Mouse (Mus musculus): Measurements from ENCODE around the gene Flii. TPM values are rescaled to one million over a fixed set of nuclear protein-coding genes. Genes with fewer than 3 reads are reported as not detected.

Gene Flii
- total and polyA plus RNA-seq, 3 experiments, result 49.5 to 112 (median 88.6) TPM

- no peak for TF ChIP-seq KAT2A (IDR thresholded peaks at IDR 0.05; ENCODE audit: insufficient replicate concordance, low read length)
Measured at GRCm38 (mm10) chr11:60697561-60697960, 29.5 kb downstream of the Flii start (continued).

GRCm38 (mm10) chr11:60696165-60696564, 30.9 kb downstream of the Flii start:
- no peak overlapping the region for H3K9ac ChIP-seq (ENCODE audit: insufficient read depth, low read depth)
- DNase-seq (ENCODE audit: extremely low read depth), result peak; percentile 28
- no peaks in the 10 kb centered on the region for H3K36me3 ChIP-seq (replicated peaks in 1 of 2; ENCODE audit: control insufficient read depth in 1 of 2, insufficient read depth in 1 of 2, low read length in 1 of 2)
- H3K4me3 ChIP-seq (replicated peaks in 1 of 3; ENCODE audit: low read depth in 2 of 3, low read length in 2 of 3, poor library complexity in 1 of 3), result no peak overlapping the region
- H3K27ac ChIP-seq (ENCODE audit: insufficient read depth, low read depth), result no peak overlapping the region
- no peak overlapping the region for H3K4me2 ChIP-seq (ENCODE audit: insufficient read depth, low read depth, poor library complexity, severe bottlenecking)
- H3K27me3 ChIP-seq (replicated peaks), result peaks cover 31% of the 10 kb centered on the region
- dilution Hi-C loops (cut with MboI; ENCODE audit: extremely low pct_ligation_motif_present, extremely low pct_unique_long_range_greater_than_20kb, low sequenced_read_pairs), result no loop called here
- no peaks in the 10 kb centered on the region for H3K79me2 ChIP-seq (replicated peaks; ENCODE audit: control insufficient read depth, extremely low read depth, insufficient read depth, poor library complexity, severe bottlenecking)
- H3K9me3 ChIP-seq (replicated peaks; ENCODE audit: low read length), result no peaks in the 10 kb centered on the region
- in situ Hi-C loops (cut with MboI; ENCODE audit: low pct_ligation_motif_present, low pct_unique_long_range_greater_than_20kb, low sequenced_read_pairs), result no loop called here
- H3K4me1 ChIP-seq (ENCODE audit: control insufficient read depth in 1 of 2, insufficient read depth in 2 of 2), result peaks cover 4 to 20% of the 10 kb centered on the region in 2 experiments
- no peak for TF ChIP-seq ELF1 (IDR thresholded peaks at IDR 0.05; ENCODE audit: low read depth, low read length)
- TF ChIP-seq ZC3H11A (IDR thresholded peaks at IDR 0.05; ENCODE audit: low read depth, low read length), result no peak
- no peak for TF ChIP-seq MYC (IDR thresholded peaks at IDR 0.05; ENCODE audit: low read depth, low read length)
- TF ChIP-seq ZNF384 (IDR thresholded peaks at IDR 0.05; ENCODE audit: low read depth, low read length), result peak; percentile 73
- no peak for TF ChIP-seq ETS1 (conservative IDR thresholded peaks at IDR 0.05; ENCODE audit: low read depth, low read length)
- TF ChIP-seq RAD21 (IDR thresholded peaks at IDR 0.05; ENCODE audit: low read depth, low read length), result peak; percentile 30
- no peak for TF ChIP-seq MXI1 (IDR thresholded peaks at IDR 0.05; ENCODE audit: low read depth, low read length)
- no peak for TF ChIP-seq SIN3A (IDR thresholded peaks at IDR 0.05; ENCODE audit: low read length)
- peak in 1 of 2 experiments; percentile 65; a peak in 2 of 4 replicates for TF ChIP-seq CTCF (conservative IDR thresholded peaks at IDR 0.05 in 1 of 2, IDR thresholded peaks at IDR 0.05 in 1 of 2; ENCODE audit: low read depth in 2 of 2, low read length in 2 of 2)
- TF ChIP-seq JUND (conservative IDR thresholded peaks at IDR 0.05; ENCODE audit: low read depth, low read length), result no peak
- no peak for TF ChIP-seq POLR2A (IDR thresholded peaks at IDR 0.05; ENCODE audit: low read depth, low read length)
- no peak for TF ChIP-seq ZKSCAN1 (IDR thresholded peaks at IDR 0.05; ENCODE audit: borderline replicate concordance, low read depth, low read length)
- no peak for TF ChIP-seq CHD2 (IDR thresholded peaks at IDR 0.05; ENCODE audit: low read length)
- TF ChIP-seq GABPA (IDR thresholded peaks at IDR 0.05; ENCODE audit: insufficient replicate concordance, low read depth, low read length), result no peak
- no peak for TF ChIP-seq ZMIZ1 (IDR thresholded peaks at IDR 0.05; ENCODE audit: low read depth, low read length)
- no peak for TF ChIP-seq POLR2AphosphoS2 (IDR thresholded peaks at IDR 0.05; ENCODE audit: low read depth, low read length)
- no peak for TF ChIP-seq HCFC1 (IDR thresholded peaks at IDR 0.05; ENCODE audit: low read depth, low read length)
- TF ChIP-seq EP300 (IDR thresholded peaks at IDR 0.05; ENCODE audit: low read length), result no peak
- TF ChIP-seq NRF1 (IDR thresholded peaks at IDR 0.05; ENCODE audit: low read depth, low read length), result no peak
- TF ChIP-seq USF1 (IDR thresholded peaks at IDR 0.05; ENCODE audit: low read depth, low read length), result no peak
- no peak for TF ChIP-seq UBTF (IDR thresholded peaks at IDR 0.05; ENCODE audit: low read depth, low read length)
- no peak for TF ChIP-seq BHLHE40 (IDR thresholded peaks at IDR 0.05; ENCODE audit: low read depth, low read length)
- peak; percentile 47 for TF ChIP-seq SMC3 (IDR thresholded peaks at IDR 0.05; ENCODE audit: low read depth, low read length)
- TF ChIP-seq PAX5 (IDR thresholded peaks at IDR 0.05; ENCODE audit: low read length), result no peak
- TF ChIP-seq MAFK (IDR thresholded peaks at IDR 0.05; ENCODE audit: insufficient replicate concordance, low read length), result no peak
- no peak for TF ChIP-seq MAX (IDR thresholded peaks at IDR 0.05; ENCODE audit: low read length)
- TF ChIP-seq NELFE (IDR thresholded peaks at IDR 0.05; ENCODE audit: low read depth, low read length), result no peak
- no peak for TF ChIP-seq RCOR1 (conservative IDR thresholded peaks at IDR 0.05; ENCODE audit: low read depth, low read length)
- TF ChIP-seq TCF12 (IDR thresholded peaks at IDR 0.05; ENCODE audit: low read depth, low read length), result no peak
- TF ChIP-seq E2F4 (IDR thresholded peaks at IDR 0.05; ENCODE audit: insufficient replicate concordance, low read depth, low read length), result no peak
- TF ChIP-seq USF2 (conservative IDR thresholded peaks at IDR 0.05; ENCODE audit: low read depth, low read length), result no peak
- no peak for TF ChIP-seq MAZ (IDR thresholded peaks at IDR 0.05; ENCODE audit: low read depth, low read length)
